Mouse (Mus musculus) adrenal gland, postnatal 14 days (tissue): ENCODE results near the gene Sat2. TPM values are rescaled to one million over a fixed set of nuclear protein-coding genes. Genes with fewer than 3 reads are reported as not detected.

ENCODE experiments used
- DNase-seq: peaks from one replicate; pipeline ENCODE4 v3.0.0; 2021; ENCODE audit warnings: mixed read lengths
- total RNA-seq: library from RNA; stranded (reverse); gene quantifications from 2 replicates; pipeline ENCODE4 v1.2.3, GENCODE M21; 2021

The Sat2 gene
- total RNA-seq, 1 experiment from 2014 or later, result 8.2 TPM

DNA sequence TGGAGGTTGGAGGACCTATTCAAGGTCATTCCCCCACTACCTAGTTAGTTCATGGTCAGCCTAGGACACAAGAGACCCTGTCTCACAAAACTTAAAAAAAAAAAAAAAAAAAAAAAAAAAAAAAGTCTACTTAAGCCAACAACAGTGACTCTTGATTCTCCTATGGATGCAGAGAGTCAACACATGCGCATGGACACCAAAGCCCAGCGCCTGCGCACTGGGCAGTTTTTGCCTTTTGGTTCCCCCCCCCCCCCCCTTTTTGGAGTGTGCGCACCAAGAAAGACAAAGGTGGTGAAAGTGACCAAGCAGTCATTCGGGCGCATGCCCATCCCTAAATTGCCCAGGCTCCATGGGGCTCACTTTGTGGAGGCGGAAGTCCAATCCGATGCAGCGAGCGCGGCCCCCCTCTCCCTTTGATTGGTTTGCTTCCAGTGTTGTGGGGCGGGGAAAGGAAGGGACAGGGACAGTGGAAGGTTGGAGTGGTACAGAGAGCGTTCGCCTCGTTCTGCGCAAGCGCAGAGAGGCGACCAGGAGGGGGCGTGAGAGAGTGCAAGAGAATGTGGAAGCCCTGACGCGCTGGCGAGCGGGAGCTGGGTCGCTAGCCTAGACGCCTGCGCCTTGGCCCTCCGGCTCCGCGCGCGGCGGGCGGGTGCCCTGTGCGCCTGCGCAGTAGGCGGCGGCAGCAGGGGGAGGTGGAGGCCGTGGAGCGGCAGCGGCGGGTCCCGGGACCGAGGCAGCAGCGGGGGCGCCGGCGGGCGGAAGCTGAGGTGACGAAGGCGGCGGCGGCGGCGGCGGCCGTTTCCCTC, 10.7 kb downstream of the Sat2 start, which contains the start of gene Fxr2:
Gene Fxr2 (plus strand): TSS at position 707 of the 806 bp plus-strand sequence.
- DNase-seq, result peak; percentile 100

DNA sequence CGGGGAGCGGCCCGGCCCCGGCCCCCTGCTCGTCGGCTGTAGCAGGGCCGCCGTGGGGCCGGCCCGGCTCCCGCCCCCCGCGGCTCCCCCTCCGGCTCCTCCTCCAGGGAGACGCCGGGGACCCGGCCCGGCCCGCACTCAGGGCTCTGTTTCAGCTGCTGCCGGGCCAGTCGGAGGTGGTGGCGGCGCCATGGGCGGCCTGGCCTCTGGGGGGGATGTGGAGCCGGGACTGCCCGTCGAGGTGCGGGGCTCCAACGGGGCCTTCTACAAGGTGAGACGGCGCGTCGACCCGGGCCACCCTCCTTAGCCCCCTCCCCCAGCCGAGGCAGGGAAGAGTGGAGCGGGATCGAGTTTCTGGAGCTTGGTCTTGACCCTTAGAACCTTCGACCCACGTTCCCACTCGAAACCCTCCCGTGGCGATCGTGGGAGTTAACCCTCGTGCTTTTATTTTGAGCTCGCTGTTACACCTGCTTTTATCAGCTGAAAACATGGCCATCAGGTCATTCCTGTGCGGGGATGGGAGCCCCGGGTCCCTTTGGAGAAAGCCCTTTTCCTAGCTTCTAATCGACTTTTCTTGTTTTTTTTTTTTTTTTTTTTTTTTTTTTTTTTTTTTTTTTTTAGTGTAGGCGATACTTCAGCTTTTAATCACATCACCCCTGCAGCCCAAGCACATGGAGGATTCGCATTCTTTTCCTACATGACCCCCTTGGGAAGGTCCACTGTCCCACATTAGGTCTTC, 11.5 kb downstream of the Sat2 start:
- peak; percentile 86 for DNase-seq

DNA sequence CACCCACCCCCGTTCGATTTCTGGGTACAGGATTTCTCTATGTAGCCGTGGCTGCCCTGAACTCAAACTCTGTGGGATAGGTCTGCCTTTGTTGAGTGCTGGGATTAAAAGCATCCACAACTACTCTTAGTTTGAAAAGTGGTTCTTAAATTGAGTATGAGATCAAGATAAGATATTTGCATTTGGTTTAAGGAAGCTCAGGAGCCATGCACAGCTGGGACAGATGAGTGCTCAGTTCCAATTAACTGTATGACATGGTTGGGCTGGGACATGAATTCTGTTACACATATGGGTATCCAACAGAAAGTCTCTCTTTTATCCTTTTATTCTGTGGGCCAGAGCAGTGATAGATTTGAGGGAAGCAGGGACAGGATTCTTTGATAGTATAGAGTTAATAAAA, 13.6 kb downstream of the Sat2 start:
- no peak for DNase-seq

DNA sequence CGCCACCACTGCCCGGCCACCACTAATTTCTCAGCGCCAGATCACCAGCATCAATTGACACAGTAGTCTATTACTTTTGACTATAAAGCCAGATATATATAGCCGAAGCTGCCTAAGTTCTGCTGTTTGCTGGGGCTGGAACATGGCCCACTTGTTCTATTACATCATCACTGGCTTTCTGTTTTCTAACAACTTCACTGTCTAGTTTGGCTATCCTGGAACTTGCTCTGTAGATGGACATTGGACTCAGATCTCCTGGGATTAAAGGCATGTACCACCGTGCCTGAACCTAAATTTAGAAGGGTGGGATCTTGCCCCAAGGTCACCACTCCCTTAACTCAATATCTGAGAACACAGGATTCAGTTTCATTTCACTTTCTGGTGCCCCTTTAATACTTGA, 24.0 kb downstream of the Sat2 start:
- no peak for DNase-seq

DNA sequence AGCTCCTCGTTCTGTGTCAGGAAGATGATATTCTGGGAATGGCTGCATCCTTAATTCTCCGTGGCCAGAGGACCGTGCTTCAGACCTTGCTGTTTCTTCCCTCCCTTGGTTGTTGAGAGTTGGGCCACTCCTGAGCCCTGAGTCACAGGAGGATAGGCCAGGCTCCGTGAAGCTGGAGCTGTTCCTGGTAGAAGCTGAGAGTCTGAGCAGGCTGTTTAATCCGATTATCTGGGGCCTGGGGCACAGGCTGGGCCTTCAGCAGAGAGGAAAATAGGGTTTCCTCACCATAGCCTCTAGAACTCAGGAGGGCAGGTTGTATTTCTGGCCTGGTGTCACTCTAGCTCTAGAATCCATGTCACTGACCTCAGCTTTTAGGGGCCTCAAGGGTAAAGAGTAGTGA, 31.6 kb downstream of the Sat2 start:
- DNase-seq, result peak; percentile 53

DNA sequence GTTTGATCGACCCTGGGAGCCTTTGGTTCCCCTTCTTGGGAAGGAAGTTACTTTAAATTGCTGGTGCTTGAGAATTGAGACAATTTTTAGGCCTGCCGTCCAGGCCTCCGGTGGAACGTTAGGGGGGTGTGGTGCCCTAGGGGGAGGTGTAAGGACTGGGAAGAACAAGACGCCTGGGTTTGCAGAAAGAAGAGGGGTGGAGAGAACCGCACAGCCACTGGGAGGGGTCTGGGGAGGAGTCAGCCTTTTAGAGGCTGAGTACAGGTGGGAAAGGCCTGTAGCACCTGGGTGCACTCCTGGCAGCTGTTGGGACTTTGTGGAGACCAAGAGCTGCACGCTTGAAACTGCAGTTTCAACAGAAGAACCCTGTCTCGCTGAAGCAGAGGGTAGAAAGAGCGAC, 32.9 kb downstream of the Sat2 start:
- no peak for DNase-seq

DNA sequence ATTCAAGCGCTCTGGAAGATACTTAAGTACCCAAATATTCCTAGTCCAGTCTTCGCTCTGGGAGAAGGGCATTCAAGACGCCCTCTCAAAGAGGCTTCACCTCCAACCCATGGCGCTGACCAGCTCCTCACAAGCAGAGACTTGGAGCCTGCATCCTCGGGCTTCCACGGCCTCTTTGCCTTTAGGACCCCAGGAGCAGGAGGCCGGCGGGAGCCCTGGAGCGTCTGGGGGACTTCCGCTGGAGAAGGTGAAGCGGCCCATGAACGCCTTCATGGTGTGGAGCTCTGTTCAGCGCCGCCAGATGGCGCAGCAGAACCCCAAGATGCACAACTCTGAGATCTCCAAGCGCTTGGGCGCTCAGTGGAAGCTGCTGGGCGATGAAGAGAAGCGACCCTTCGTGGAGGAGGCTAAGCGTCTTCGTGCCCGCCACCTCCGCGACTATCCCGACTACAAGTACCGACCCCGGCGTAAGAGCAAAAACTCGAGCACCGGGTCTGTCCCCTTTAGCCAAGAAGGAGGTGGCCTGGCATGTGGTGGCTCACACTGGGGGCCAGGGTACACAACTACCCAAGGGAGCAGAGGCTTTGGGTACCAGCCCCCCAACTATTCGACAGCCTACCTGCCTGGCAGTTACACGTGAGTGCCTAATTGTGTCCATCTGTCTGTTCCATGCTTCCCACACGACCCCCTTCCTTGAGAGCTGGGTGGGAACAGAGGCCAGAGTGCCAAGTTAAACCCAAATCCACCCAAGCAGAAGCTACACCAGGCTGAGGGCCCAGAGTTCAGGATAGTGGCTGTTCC, 33.6 kb downstream of the Sat2 start, which contains the start of gene Sox15:
Gene Sox15 (plus strand): TSS at position 51 of the 801 bp plus-strand sequence.
- peak; percentile 77 for DNase-seq

DNA sequence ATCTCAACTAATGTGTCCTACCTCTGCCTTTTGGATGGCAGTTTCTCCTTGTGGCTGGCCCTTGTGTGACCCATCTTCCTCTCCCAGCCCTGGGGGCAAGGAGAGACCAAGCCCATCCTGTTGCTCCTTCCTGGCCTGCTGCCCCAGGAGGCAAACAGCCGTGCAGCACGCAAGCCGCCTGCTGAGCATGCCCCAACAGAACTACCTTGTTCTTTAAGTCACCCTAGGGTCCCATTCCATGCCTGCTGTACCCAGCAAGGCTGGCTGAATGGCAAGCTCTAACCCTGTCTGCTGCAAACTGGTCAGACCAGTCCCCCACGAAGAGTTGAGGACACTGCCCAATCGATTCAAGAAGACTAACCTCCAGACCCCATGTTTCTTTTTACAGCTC, 34.2 kb downstream of the Sat2 start:
- no peak for DNase-seq

DNA sequence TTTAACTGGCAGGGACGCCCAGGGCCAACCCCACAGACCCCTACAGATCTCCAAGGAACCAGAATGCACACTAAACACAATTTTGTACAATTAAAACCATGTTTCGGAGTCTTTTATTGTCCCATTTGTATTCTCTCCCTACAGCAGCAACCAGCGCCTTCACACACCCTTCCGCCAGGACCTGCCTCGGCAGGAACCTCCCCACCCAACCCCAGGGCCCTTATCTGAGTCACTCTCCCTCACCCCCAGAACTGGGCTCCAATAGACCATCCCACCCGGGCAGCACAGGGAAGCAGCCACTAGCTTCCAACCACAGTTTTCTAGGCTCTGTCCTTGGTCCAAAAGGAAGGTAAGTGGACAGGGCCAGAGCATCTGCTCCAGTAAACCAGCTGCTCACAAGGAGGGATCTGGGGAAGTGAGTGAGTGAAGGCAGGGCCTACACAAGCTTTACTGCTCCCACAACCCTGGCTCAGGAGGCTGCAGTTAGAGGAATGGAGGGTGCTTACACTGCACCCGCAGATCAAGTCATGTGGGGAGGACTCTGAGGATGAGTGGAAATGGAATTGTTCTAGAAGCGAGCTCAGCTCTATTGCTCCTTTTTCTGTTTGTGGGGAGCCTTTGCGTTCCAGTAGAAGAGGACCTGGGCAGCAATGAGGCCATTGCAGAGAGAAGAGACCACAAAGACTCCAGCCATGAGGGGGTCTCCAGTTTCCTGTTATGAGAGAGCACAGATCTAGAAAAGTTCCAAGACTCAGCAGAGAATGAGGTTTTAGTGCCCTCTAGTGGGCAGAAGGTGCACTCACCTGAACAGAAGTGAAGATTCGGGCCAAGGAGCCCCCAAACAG, 35.0 kb downstream of the Sat2 start:
- DNase-seq, result peak; percentile 66

DNA sequence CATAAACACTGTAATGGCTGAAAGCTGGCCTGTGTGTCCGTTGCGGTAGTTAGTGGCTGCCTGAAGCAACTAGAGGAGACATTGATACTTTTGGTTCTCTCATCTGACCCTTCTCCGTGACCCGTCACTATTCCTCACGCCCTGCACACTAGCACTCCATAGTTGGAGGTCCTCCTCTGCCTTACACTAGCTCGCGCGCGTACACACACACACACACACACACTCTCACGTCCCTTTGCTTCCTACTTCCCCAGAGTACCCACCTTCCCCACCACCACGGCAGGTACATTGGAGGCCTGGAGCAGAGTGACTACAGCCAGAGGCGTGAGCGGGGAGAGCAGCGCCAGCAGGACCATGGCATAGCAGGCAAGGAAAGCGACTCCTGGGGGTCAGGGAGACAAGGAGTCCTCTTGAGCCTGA, 35.6 kb downstream of the Sat2 start:
- DNase-seq, result no peak

DNA sequence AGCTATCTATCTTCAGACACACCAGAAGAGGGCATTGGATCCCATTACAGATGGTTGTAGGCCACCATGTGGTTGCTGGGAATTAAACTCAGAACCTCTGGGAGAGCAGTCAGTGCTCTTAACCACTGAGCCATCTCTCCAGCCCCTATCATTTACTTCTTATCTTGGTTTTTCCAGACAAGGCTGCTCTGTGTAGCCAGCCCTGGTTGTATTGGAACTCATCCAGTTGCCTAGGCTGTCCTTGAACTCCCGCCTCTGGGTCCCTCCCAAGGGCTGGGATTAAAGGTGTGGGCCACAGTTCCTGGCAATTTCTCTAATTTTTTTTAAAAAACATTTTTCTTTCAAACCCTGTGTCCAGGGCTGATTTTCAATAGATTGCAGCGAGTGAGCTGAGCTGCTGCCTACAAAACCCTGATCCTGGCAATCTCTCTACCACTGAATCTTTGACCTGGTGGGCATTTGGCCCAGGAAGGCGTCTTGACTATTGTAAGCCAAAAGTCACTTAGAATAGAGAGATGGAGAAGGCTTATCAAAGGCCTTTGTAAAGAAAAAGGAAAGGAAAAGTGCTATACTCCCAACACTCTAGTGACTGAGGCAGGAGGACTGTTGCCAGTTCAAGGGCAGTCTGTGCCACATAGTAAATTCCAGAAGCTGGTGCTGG, 39.5 kb downstream of the Sat2 start:
- DNase-seq, result peak; percentile 67

DNA sequence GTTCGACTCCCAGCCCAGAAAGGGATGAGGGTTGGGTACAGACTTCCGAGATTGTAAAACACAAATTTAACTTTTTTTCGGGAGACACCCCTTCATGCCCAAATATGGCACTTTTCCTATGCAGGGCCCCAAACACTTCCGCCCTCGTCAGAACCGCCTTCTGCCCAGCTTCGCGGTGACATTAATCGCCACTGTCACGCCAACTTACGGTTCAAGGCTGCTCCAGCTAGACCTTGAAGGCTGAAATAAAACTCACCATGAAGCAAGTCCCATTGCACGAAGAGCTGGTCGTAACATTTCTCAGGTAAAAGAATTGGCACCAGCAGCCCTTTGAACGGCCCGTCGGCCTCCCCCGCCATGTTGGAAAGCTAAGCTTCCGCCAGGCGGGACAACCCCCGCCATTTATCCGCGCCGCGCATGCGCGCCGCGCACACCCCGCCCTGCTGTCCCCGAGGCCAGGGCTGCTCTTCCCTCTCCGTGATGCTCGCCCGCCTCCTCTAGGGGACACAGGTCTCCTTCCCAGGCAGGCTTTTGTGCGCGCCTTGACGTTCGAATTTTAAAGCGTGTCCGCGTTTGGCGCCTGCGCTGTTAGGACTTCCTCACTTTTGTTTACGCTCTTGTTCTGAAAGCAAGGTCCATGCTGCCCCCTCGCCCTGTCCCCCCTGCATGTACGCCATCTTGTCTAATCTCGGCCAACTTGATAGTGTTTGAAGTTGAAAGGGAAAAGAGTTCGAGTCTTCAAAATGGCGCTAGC, 40.6 kb downstream of the Sat2 start, which contains the start of gene Mpdu1:
Gene Mpdu1 (minus strand): TSS at position 430 of the 754 bp plus-strand sequence.
- DNase-seq, result peak; percentile 97

DNA sequence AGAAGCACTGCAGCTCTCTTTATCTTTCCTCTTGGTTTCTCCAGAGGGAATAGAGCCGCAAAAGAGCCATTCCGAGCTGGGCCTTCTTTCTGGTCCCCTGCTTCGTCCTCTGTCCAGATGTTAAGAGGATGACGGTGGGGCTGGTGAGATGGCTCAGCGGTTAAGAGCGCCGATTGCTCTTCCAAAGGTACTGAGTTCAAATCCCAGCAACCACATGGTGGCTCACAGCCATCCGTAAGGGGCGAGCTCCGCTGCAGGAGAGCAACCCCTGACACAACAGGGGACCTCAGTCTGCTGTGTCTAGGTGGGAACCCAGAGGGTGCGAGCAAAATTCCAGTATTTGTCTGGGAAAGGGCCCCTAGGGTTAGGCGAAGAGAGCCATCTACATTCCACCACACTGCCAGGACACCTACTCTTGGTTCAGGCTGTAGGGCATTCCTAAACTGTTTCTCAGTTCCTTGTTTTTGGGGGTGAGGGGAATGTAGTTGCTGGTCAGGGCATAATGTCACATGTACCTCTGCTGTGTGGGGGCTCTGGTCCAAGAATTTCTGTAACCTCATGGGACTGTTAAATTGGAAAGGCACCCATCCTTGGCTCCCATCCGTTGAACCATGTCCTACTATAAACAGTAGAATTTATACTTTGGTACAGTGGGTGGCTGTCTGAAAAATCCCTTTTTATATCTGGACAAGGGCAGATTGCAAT, 41.3 kb downstream of the Sat2 start:
- no peak for DNase-seq

DNA sequence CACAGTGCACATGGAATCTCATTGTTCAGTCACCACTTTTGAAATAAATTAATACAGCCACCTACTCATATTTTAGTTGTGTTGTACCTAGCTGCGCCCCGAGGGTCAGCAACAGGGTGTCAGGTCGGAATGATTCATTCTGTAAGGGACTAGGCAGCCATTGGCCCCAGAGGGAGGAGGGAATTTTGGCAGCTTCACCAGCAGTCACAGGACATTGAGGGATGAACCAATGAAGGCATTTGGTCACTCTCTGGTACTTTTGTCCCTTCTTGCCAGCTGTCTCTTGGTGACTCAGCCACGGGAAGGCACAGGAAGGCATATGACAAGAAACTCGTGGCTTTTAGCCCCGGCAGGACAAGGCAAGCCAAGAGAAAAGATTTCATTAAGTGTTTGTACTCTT, 42.0 kb downstream of the Sat2 start:
- DNase-seq, result peak; percentile 83

DNA sequence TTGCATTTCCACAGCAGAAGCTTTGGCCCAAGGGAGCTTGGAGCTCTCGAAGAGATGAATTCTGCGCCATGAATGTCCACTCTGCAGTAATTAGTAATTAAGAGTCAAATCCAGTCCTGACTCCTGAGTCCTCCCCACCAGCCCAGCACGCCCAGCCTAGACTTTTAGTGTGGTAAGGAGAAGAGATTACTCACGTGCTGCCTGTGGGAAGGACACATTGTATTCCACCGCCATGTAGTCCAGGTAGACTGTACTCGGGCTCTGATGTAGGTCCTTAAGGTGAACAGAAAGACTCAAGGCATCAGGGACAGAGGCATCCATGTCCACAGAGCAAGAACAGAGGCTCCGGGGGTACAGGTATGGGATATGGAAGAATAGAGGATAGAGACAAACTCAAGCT, 43.0 kb downstream of the Sat2 start:
- no peak for DNase-seq

DNA sequence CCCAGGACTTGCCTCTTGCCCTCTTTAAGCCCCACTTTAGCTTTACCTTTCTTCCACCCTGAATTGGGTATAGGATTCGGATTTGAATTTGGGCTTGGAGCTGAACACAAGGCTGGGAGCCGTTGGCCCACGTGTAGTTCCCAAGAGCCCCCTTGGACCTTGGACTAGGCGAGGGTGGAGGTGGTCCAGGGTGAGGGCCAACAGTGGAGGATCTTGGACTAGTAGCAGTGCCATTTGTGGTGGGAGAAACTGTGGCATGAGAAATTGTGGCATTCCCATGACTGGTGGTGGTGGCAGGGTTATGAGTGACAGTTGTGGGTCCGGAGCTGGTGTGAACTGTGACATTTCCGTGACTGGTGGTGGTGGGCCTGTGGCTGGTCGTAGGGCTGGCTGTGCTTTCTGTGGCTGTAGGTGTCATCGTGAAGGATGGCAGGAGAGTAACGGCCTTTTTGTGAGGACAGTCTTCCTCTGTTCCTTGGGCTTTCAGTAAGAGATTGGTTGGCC, 43.7 kb downstream of the Sat2 start:
- DNase-seq, result no peak

DNA sequence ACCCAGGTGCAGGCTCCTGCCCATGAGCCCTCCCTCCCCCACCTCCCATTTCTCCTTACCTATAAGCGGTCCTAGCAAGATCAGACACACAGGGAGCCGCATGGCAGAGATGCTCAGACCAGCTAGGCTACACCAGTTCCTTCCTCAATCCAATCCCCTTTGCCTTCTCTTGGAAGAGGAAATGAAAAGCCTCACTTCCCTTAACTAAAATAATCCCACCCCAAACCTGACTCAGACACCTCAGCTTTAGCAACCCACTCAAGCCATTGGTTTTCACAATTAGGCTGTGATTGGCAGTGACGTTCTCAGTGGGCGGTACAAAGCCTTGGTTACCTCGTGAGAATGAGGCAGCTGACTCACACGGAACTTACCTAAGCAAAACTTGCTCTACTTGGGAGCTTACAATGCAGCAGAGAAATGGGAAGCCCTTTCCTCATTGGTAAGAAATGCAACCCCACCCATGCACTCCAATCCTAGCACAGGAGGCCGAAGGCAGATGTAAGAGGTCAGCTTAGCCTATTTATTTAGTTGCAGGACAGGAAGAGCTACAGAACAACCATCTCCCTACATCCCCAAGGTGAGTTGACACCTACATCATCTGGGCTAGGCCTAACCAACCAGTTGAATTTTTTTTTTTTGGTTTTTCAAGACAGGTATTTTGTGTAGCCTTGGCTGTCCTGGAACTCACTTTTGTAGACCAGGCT, 44.3 kb downstream of the Sat2 start, which contains the start of gene Cd68:
Gene Cd68 (minus strand): TSS at position 193 of the 704 bp plus-strand sequence.
- peak; percentile 73 for DNase-seq

DNA sequence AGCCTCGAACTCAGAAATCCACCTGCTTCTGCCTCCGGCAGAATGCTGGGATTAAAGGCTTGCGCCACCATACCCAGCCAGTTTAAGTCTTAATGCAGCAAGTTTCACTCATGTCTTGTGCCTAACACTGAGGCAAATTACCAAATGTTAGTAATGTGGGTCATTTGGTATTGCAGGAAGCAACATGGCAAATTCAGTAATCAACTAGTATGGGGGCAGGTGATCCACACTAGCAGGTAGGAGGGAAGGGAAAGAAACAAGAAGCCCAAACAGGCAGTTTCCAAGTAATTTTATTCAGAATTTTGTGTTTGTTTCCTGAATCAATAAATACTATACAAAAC, 44.8 kb downstream of the Sat2 start:
- DNase-seq, result no peak
